Mouse (Mus musculus) CH12.LX (cell line): ENCODE measurements at regions not wholly inside any gene's neighbourhood (a gene's known extent, or its start where the extent isn't known, plus 50 kb on each side); places are given as distances from the start of the nearest gene placed in this dataset.

Source experiments
- CHD1 ChIP-seq: IDR thresholded peaks from 2 replicates; pipeline ENCODE4 v1.6.1; 2012; ENCODE audit warnings: low read depth, low read length, improper control_type of control experiment, inconsistent platforms
- CTCF ChIP-seq, 2 experiments: IDR thresholded peaks in 1 of 2; conservative IDR thresholded peaks in 1 of 2; 2 replicates each; pipeline ENCODE4 v1.5.1; 2011 to 2012; ENCODE audit warnings: low read depth in 2 of 2, low read length in 2 of 2, improper control_type of control experiment in 1 of 2, inconsistent platforms in 1 of 2, mild to moderate bottlenecking in 1 of 2, moderate library complexity in 1 of 2
- EP300 ChIP-seq: IDR thresholded peaks from 2 replicates; pipeline ENCODE4 v1.6.1; 2011; ENCODE audit warnings: low read length, improper control_type of control experiment
- JUND ChIP-seq: conservative IDR thresholded peaks from 2 replicates; pipeline ENCODE4 v1.6.1; 2011; ENCODE audit warnings: low read depth, low read length, improper control_type of control experiment
- MAZ ChIP-seq: IDR thresholded peaks from 2 replicates; pipeline ENCODE4 v1.6.1; 2012; ENCODE audit warnings: low read depth, mild to moderate bottlenecking, inconsistent platforms, low read length, improper control_type of control experiment, moderate library complexity
- NELFE ChIP-seq: IDR thresholded peaks from 2 replicates; pipeline ENCODE4 v1.6.1; 2011; ENCODE audit warnings: low read depth, low read length, improper control_type of control experiment
- POLR2A ChIP-seq: IDR thresholded peaks from 2 replicates; pipeline ENCODE4 v1.6.1; 2011; ENCODE audit warnings: low read depth, mild to moderate bottlenecking, improper control_type of control experiment, low read length
- SIN3A ChIP-seq: IDR thresholded peaks from 2 replicates; pipeline ENCODE4 v1.6.1; 2012; ENCODE audit warnings: low read length, improper control_type of control experiment, inconsistent platforms
- UBTF ChIP-seq: IDR thresholded peaks from 2 replicates; pipeline ENCODE4 v1.6.1; 2012; ENCODE audit warnings: low read depth, mild to moderate bottlenecking, inconsistent platforms, low read length, improper control_type of control experiment, moderate library complexity
- ZNF384 ChIP-seq: IDR thresholded peaks from 2 replicates; pipeline ENCODE4 v1.6.1; 2012; ENCODE audit warnings: low read depth, low read length, improper control_type of control experiment, inconsistent platforms

DNA sequence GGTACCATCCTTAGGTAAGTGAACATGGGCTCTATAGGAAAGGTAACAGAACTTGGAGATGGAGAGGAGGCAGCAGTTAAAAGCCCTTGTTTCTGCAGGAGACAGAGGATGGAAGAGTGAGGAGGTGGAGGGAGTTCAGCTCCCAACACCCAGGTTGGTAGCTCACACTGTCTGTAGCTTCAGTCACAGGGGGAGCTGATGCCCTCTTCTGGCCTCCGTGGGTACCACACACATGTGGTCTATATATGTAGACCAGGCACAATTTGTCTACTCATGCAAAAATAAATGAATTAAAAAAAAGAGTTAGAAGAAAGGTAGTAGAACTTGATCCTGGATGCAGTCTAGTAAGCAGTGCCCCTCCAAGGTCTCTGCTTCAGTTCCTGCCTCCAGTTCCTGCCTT is 173.3 kb downstream of the Gm10260 start:
- TF ChIP-seq CTCF (conservative IDR thresholded peaks at IDR 0.05 in 1 of 2, IDR thresholded peaks at IDR 0.05 in 1 of 2; ENCODE audit: low read depth in 2 of 2, low read length in 2 of 2) (peak in 1 of 2 experiments; percentile 30; a peak in 2 of 4 replicates), NELFE (no peak), UBTF (no peak), POLR2A (no peak), ZNF384 (no peak), MAZ (no peak), EP300 (no peak), CHD1 (no peak), SIN3A (no peak), JUND (no peak)
